Mouse (Mus musculus) kidney, adult 2 months (tissue): ENCODE results near the gene Grm6. TPM values are rescaled to one million over a fixed set of nuclear protein-coding genes. Genes with fewer than 3 reads are reported as not detected.

Source experiments
- DNase-seq: peaks from one replicate; pipeline ENCODE4 v3.0.0; 2021
- H3K27ac ChIP-seq: fragments of 200-500 bp; 2 replicates; pipeline ENCODE4 v1.5.1; 2012; ENCODE audit warnings: low read depth, low read length, control low read depth, inconsistent platforms; ENCODE audit not compliant: insufficient read depth
- H3K27me3 ChIP-seq: fragments of 200-500 bp; replicated peaks from 2 replicates; pipeline ENCODE4 v1.6.1; 2012; ENCODE audit warnings: mild to moderate bottlenecking, moderate library complexity, low read length, inconsistent platforms; ENCODE audit not compliant: control insufficient read depth, insufficient read depth
- H3K36me3 ChIP-seq: fragments of 200-500 bp; 2 replicates; pipeline ENCODE4 v1.6.1; 2012; ENCODE audit warnings: mild to moderate bottlenecking, moderate library complexity, low read length, inconsistent platforms; ENCODE audit not compliant: control insufficient read depth, insufficient read depth
- H3K4me1 ChIP-seq: fragments of 200-500 bp; 2 replicates; pipeline ENCODE4 v1.6.1; 2011; ENCODE audit warnings: low read length; ENCODE audit not compliant: control insufficient read depth, insufficient read depth
- H3K4me3 ChIP-seq: fragments of 200-500 bp; 2 replicates; pipeline ENCODE4 v1.5.1; 2011; ENCODE audit warnings: mild to moderate bottlenecking, low read depth, low read length, control low read depth; ENCODE audit not compliant: insufficient read depth
- CTCF ChIP-seq: fragments of 200-500 bp; conservative IDR thresholded peaks from 2 replicates; pipeline ENCODE4 v1.5.1; 2011; ENCODE audit warnings: low read depth, mild to moderate bottlenecking, control low read depth, low read length, moderate library complexity, mixed read lengths; ENCODE audit not compliant: insufficient read depth, insufficient read length
- POLR2A ChIP-seq: fragments of 200-500 bp; IDR thresholded peaks from one replicate; pipeline ENCODE4 v1.6.1; 2011; ENCODE audit warnings: low read depth, low read length, control low read depth
- WGBS: fragments of 180-500 bp; shearing (Covaris S2); methylation state at CpG from one replicate; pipeline ENCODE4 v1.1.7; 2018; 5-methylcytosine and 5-hydroxymethylcytosine counted together
- polyA plus RNA-seq: library from polyadenylated mRNA; depleted of rRNA; stranded (reverse); fragments of >200 nt; gene quantifications from 2 replicates; pipeline ENCODE4 v1.2.3, GENCODE M21; 2012; rRNA removed

The Grm6 gene
- polyA plus RNA-seq, 1 experiment = 0.03 TPM

DNA sequence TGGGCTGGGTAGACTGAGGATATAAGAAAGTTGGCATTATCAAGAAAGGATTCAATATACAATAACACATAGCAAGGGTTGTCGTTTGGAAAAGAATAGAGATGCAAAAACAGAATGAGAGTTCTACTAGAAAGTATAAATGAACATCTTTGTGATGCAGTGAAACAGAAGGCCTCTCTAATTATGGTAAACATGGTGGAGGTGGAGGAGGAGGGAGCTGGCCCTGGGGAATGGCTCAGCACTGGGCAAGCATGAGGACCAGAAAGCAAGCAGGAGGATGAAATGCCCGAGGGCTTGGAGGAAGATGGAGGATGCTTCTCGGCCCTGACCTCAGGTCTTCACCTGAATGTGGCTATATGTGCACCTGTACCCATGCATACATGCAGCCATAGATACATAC lies 64.0 kb downstream of the Grm6 start:
- TF ChIP-seq POLR2A = no peak
- TF ChIP-seq CTCF = no peak
- H3K27me3 ChIP-seq = no peaks in the 10 kb centered on the region
- no peak overlapping the region for H3K27ac ChIP-seq
- no peak for DNase-seq
- no peak overlapping the region for H3K4me3 ChIP-seq
- WGBS = 96% methylated on average over 3 of the region's 3 CpGs
- peaks cover 3% of the 10 kb centered on the region; the same call in 1 of the 2 replicates for H3K4me1 ChIP-seq
- peaks cover 7% of the 10 kb centered on the region for H3K36me3 ChIP-seq

Other genes starting within 250 kb of the Grm6 start
- gene Adamts2, start 248.6 kb upstream of the Grm6 start, polyA plus RNA-seq = 4.5 and 7.0 TPM in 2 replicates
- gene Zfp354c, start 23.0 kb upstream of the Grm6 start, polyA plus RNA-seq = 1.2 and 1.4 TPM in 2 replicates
- 0.58 and 0.64 TPM in 2 replicates for gene Zfp879, start 9.1 kb upstream of the Grm6 start, polyA plus RNA-seq
- gene Zfp454, start 37.0 kb downstream of the Grm6 start, polyA plus RNA-seq = 0.92 and 0.99 TPM in 2 replicates
- gene Zfp2, start 65.5 kb downstream of the Grm6 start, polyA plus RNA-seq = 2.6 and 2.7 TPM in 2 replicates
- gene Zfp354b, start 80.9 kb downstream of the Grm6 start, polyA plus RNA-seq = 0.49 and 0.75 TPM in 2 replicates
- gene 4933414I15Rik, start 93.1 kb downstream of the Grm6 start, polyA plus RNA-seq = not detected in 2 replicates
- not detected in 2 replicates for gene Prop1, start 103.1 kb downstream of the Grm6 start, polyA plus RNA-seq
- not detected in 2 replicates for gene Olfr1378, start 115.8 kb downstream of the Grm6 start, polyA plus RNA-seq
- gene Olfr1377, start 131.3 kb downstream of the Grm6 start, polyA plus RNA-seq = not detected in 2 replicates
- gene Olfr51, start 152.9 kb downstream of the Grm6 start, polyA plus RNA-seq = not detected in 2 replicates
- gene Olfr54, start 163.6 kb downstream of the Grm6 start, polyA plus RNA-seq = not detected in 2 replicates
- not detected in 2 replicates for gene Olfr1375, start 197.4 kb downstream of the Grm6 start, polyA plus RNA-seq
- 2.2 and 5.2 TPM in 2 replicates for gene Zfp354a, start 208.6 kb downstream of the Grm6 start, polyA plus RNA-seq